Mouse (Mus musculus): ENCODE results near the gene B4galnt3.
A peak's percentile ranks its signal among the peaks of the same experiment; 100 is the strongest.

Gene B4galnt3

GRCm38 (mm10) chr6:120222669-120223068 lies 71.7 kb downstream of the B4galnt3 start:
- peak; percentile 41 for DNase-seq (ENCODE audit: low read depth, low spot score)

- no peak for DNase-seq (ENCODE audit: low read depth, low spot score)
Measured at GRCm38 (mm10) chr6:120219281-120219680, 75.1 kb downstream of the B4galnt3 start.

DNA sequence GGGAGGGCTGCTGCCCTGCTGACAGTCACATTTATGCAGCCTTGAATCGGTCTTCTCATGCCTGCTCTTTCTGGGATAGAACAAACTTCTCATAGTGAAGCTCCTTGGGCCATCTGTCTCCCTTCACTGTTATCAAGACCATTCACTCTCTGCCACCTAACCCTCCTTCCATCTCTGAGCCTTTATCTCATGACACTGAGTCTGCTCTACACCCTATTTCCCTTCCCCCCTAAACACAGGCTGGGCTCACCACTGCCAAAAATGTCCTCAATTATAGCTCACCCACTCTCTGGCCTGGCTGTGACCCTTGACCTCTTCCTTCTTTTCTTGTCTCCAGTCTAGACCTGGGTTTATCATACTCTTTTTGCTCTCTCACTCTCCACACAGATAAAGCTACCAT lies 77.7 kb downstream of the B4galnt3 start:
- DNase-seq (ENCODE audit: low read depth, low spot score), result no peak

DNA sequence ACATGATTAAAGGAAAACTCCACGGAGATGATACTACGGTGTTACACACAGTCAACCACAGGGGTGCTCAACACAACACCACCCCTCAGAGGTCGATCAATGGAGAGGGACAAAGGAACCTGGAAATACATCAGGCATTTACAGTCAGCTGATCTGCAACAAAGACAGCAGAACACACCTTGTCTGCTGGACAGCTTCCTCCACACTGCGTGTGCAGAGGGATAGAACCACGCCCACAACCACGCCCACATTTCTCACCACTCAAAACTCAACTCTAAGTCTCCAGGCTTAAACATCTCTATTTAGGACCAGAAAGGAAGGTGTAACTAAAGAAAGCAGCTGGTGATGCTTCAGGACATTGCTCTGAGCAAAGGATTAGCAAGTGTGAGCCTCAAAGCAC lies 82.8 kb downstream of the B4galnt3 start:
- no peak for DNase-seq (ENCODE audit: low read depth, low spot score)

GRCm38 (mm10) chr6:120206586-120206985 lies 87.8 kb downstream of the B4galnt3 start:
- peak; percentile 82 for DNase-seq (ENCODE audit: low read depth, low spot score)

GRCm38 (mm10) chr6:120202406-120202805 lies 92.0 kb downstream of the B4galnt3 start:
- DNase-seq (ENCODE audit: low read depth, low spot score), result no peak

- peak; percentile 37 for DNase-seq (ENCODE audit: low read depth, low spot score)
Measured at GRCm38 (mm10) chr6:120201956-120202355, 92.4 kb downstream of the B4galnt3 start.

- DNase-seq (ENCODE audit: low read depth, low spot score), result peak; percentile 77
Measured at GRCm38 (mm10) chr6:120199638-120200394, 94.5 kb downstream of the B4galnt3 start.

- peak; percentile 79 for DNase-seq (ENCODE audit: low read depth, low spot score)
Measured at GRCm38 (mm10) chr6:120197964-120198363, 96.4 kb downstream of the B4galnt3 start.

DNA sequence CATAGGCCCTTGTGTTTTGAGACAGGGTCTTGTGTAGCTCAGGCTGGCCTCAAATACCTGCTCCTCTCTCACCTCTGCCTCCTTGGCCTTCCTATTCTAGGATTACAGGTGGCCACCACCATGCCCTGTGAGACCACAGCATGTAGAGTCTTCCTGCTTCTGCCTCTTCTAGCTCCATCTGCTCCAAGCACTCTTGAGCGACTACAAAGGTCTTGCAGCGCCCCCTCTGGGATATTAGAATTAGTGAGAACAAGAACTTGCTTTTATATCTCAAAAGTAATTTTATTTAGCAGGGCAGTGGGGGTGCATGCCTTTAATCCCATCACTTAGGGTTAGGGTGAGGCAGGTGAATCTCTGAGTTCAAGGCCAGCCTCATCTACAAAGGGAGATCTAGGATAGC lies 97.5 kb downstream of the B4galnt3 start:
- peak; percentile 77 for DNase-seq (ENCODE audit: low read depth, low spot score)

- DNase-seq (ENCODE audit: low read depth, low spot score), result no peak
Measured at GRCm38 (mm10) chr6:120194963-120195362, 99.4 kb downstream of the B4galnt3 start.

- peak; percentile 60 for DNase-seq (ENCODE audit: low read depth, low spot score)
Measured at GRCm38 (mm10) chr6:120194305-120194704, 100.1 kb downstream of the B4galnt3 start.

GRCm38 (mm10) chr6:120193793-120194192 lies 100.6 kb downstream of the B4galnt3 start:
- DNase-seq (ENCODE audit: low read depth, low spot score), result peak; percentile 37

- peak; percentile 93 for DNase-seq (ENCODE audit: low read depth, low spot score)
Measured at GRCm38 (mm10) chr6:120193174-120193573, 101.2 kb downstream of the B4galnt3 start.

- DNase-seq (ENCODE audit: low read depth, low spot score), result no peak
Measured at GRCm38 (mm10) chr6:120192211-120192870, 102.0 kb downstream of the B4galnt3 start.

DNA sequence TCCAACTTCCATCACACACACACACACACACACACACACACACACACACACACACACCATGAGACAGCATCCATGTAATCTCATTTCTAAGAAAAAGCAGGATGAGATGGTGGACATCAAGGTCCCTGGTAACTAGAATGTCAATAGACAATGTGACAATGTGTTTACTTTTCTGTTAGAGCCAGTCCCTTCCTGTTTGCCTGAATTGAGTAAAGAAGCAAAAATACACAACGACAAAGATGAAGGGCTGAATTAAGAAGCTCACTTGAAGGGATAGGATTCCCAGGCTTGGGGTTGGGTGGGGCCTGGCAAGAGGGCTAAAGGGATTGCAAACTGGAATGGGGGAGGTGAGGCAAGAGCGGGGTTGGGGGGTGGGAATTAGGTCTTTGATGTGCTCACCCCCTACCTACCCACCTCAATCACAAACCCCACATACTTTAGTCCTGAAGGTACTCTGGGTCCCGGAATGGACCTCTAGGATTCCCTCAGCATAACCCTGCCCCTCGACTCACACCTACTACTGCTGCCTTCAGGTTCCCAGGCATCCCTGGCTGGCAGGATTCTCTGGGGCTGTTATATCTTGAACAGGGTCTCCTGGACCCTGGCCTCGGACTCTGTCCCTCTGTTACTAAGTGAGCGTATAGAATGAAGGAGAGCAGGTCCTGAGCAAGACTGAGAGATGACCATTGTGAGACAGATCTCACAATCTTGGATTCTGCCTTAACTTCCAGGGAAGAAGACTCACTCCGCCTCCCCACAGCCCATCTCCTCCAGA lies 102.8 kb downstream of the B4galnt3 start:
- DNase-seq (ENCODE audit: low read depth, low spot score), result no peak

DNA sequence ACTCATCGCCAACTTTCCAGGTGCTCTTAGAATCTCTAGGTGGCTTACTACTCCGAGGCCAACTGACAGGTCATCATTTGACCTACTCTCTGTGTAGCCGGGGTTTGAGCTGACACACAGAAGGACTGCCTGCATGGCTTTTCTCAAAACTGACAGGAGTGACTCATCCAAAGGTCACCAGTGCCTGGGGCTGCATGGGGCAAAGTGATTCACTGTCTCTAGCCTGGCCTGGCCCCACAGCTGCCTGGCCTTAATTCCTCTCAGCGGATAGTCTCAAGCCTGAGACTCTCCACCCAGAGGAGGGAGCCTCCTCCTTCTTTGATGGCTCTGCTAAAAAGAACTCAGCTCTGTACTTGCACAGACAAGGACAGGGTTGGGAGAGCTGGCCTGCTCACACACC lies 103.4 kb downstream of the B4galnt3 start:
- no peak for DNase-seq (ENCODE audit: low read depth, low spot score)

- peak; percentile 34 for DNase-seq (ENCODE audit: low read depth, low spot score)
Measured at GRCm38 (mm10) chr6:120190365-120190764, 104.0 kb downstream of the B4galnt3 start.

- no peak for DNase-seq (ENCODE audit: low read depth, low spot score)
Measured at GRCm38 (mm10) chr6:120189287-120189686, 105.1 kb downstream of the B4galnt3 start.

DNA sequence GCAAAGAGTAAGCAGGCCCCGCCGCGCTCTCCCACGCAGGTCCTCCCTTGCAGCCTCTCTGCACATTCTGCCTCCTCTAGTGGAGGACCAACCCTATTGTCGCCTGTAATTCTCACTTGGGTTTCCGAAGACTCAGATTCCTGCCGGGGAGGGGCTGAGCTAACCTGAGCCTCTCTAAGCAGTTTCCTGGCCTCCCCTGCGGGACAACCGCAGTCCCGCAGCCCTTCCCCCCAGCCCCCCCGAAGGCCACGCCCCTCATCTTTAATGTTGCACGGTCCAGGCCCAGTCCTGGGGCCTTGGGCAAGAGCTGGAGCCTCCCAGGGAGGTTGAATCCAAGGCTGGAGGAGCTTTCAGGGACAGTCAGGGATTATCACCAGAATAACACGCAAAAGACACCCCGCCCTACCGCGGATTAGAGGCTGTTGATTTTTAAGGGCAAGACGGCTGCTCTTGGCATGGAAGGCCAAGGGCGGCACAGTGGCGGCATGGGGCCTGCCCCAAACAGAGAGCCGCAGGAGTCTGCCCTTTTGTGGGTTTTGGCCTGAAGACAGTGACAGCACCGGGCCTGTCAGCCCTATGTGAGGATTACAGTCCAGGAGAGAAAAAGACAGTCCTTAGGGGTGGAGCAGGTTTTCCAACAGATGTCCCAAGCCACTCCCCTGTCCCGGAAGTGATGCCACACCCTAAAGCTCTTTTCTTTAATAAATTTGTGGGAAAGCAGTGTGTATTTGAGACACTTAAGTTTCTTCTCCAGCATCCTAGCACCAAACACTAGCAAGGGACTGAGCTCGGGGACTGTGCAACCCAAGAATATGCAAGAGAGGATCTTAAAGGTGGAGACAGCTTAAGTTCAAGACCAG lies 105.8 kb downstream of the B4galnt3 start:
- DNase-seq (ENCODE audit: low read depth, low spot score), result peak; percentile 89

GRCm38 (mm10) chr6:120187587-120188176 lies 106.7 kb downstream of the B4galnt3 start:
- DNase-seq (ENCODE audit: low read depth, low spot score), result peak; percentile 86

Measured in CD4-positive helper T cell, adult 2 months (primary cell).